Mouse (Mus musculus) lung, postnatal 0 days (tissue): ENCODE results near the gene Ces4a.

Source experiments
- CTCF ChIP-seq: IDR thresholded peaks from 2 replicates; pipeline ENCODE4 v1.5.1; 2016; ENCODE audit warnings: antibody characterized with exemption, mild to moderate bottlenecking
- EP300 ChIP-seq: IDR thresholded peaks from 2 replicates; pipeline ENCODE4 v1.6.1; 2016; ENCODE audit warnings: antibody characterized with exemption, mild to moderate bottlenecking, control low read depth

DNA sequence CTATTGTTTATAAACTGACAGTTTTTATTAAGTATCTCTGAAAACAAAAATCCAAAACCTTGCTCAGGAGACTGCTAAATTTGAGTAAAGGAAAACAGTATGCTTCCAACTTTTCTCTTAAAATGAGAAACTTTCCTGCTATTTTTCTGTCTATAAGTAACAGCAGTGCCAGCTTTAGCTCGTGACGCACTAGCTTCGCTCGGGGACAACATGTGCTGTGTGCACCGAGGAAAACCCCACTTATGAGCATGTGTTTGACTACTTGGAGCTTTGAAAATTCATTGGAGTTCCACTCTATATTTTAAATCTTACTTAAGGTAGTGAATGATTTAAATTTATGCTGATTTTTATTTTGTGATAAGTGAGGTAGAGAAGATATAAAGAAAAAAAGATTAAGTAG is 60.6 kb downstream of the Ces4a start:
- TF ChIP-seq CTCF, result no peak
- TF ChIP-seq EP300, result no peak
